Mouse (Mus musculus): ENCODE data around the gene Tdrd9. TPM values are rescaled to one million over a fixed set of nuclear protein-coding genes. Genes with fewer than 3 reads are reported as not detected.

The Tdrd9 gene
- polyA plus RNA-seq, 1 experiment from 2014 or later, result 0.97 TPM

GRCm38 (mm10) chr12:112108696-112109445, 137.5 kb downstream of the Tdrd9 start:
- H3K4me3 ChIP-seq (replicated peaks), result no peak overlapping the region
- no peak overlapping the region for H3K9ac ChIP-seq (replicated peaks)
- no peaks in the 10 kb centered on the region for H3K9me3 ChIP-seq
- H3K36me3 ChIP-seq, result no peaks in the 10 kb centered on the region
- H3K4me1 ChIP-seq (replicated peaks), result peaks cover 24% of the 10 kb centered on the region
- peaks cover 13% of the 10 kb centered on the region for H3K27me3 ChIP-seq
- ATAC-seq (ENCODE audit: insufficient number of reproducible peaks, insufficient read depth, low FRiP score, low TSS enrichment, low read depth), result no peak
- WGBS, result 80% methylated on average over 11 of the region's 11 CpGs
- H3K27ac ChIP-seq, result no peak overlapping the region
- no peak overlapping the region for H3K4me2 ChIP-seq

- Histone ChIP-seq H3K27me3 (peaks cover 9% of the 10 kb centered on the region; the same call in 1 of the 2 replicates), H3K27ac (no peak overlapping the region), H3K9me3 (no peaks in the 10 kb centered on the region), H3K4me3 (replicated peaks) (no peak overlapping the region), H3K9ac (replicated peaks) (no peak overlapping the region), H3K4me1 (replicated peaks) (peaks cover 24% of the 10 kb centered on the region), H3K36me3 (no peaks in the 10 kb centered on the region), H3K4me2 (no peak overlapping the region)
- WGBS, result 82% methylated on average over 9 of the region's 9 CpGs
- no peak for ATAC-seq (ENCODE audit: insufficient number of reproducible peaks, insufficient read depth, low FRiP score, low TSS enrichment, low read depth)
Observed at GRCm38 (mm10) chr12:112109701-112110100, 138.3 kb downstream of the Tdrd9 start.

- H3K9ac ChIP-seq (replicated peaks), result no peak overlapping the region
- peaks cover 23% of the 10 kb centered on the region for H3K4me1 ChIP-seq (replicated peaks)
- peaks cover 13% of the 10 kb centered on the region for H3K27me3 ChIP-seq
- H3K4me2 ChIP-seq, result no peak overlapping the region
- no peak overlapping the region for H3K4me3 ChIP-seq (replicated peaks)
- no peak overlapping the region for H3K27ac ChIP-seq
- H3K36me3 ChIP-seq, result no peaks in the 10 kb centered on the region
- 82% methylated on average over 5 of the region's 5 CpGs for WGBS
- ATAC-seq (ENCODE audit: insufficient number of reproducible peaks, insufficient read depth, low FRiP score, low TSS enrichment, low read depth), result no peak
- no peaks in the 10 kb centered on the region for H3K9me3 ChIP-seq
Observed at GRCm38 (mm10) chr12:112111323-112111722, 140.0 kb downstream of the Tdrd9 start.

- Histone ChIP-seq H3K36me3 (no peaks in the 10 kb centered on the region), H3K9me3 (no peaks in the 10 kb centered on the region), H3K27me3 (peaks cover 11% of the 10 kb centered on the region), H3K27ac (no peak overlapping the region), H3K4me3 (replicated peaks) (no peak overlapping the region), H3K4me1 (replicated peaks) (peaks cover 13% of the 10 kb centered on the region), H3K9ac (replicated peaks) (no peak overlapping the region), H3K4me2 (no peak overlapping the region)
- WGBS, result 91% methylated on average over 6 of the region's 6 CpGs
- ATAC-seq (ENCODE audit: insufficient number of reproducible peaks, insufficient read depth, low FRiP score, low TSS enrichment, low read depth), result no peak
Observed at GRCm38 (mm10) chr12:112112235-112112634, 140.9 kb downstream of the Tdrd9 start.

DNA sequence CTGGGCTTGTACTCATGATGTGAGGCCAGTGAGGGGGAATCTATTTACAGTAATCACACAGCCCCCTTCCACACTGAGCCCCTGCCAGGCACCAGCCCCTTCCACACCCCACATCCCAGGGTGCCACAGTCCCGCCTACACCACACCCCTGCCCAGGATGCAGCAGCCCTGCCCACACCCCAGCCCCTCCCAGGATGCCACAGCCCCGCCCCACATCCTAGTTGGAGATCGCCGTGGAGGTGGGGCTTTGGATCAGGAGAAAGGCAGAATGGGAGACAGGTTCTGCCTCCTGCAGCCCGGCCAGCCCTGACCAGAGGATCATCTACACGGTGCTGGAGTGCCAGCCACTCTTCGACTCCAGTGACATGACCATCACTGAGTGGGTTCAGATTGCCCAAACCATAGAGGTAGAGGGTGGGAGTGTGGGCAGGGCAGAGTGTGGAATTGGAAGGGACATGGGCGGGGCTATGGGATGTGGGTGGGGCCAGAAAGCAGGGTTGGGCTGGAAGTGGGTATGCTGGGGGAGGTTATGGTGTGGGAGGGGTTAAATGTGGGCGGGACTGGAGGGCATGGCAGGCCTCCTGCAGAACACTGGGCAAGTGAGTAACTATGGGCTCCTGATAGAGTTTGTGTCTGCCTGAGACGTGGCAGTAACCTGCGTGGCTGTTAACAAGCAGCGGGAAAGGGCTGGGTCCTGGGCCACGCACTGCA, 141.5 kb downstream of the Tdrd9 start:
- Histone ChIP-seq H3K4me3 (replicated peaks) (no peak overlapping the region), H3K9me3 (no peaks in the 10 kb centered on the region), H3K36me3 (no peaks in the 10 kb centered on the region), H3K27ac (no peak overlapping the region), H3K4me2 (no peak overlapping the region), H3K4me1 (replicated peaks) (peaks cover 12% of the 10 kb centered on the region), H3K27me3 (peaks cover 8% of the 10 kb centered on the region), H3K9ac (replicated peaks) (no peak overlapping the region)
- 18% methylated on average over 13 of the region's 13 CpGs for WGBS
- ATAC-seq (ENCODE audit: insufficient number of reproducible peaks, insufficient read depth, low FRiP score, low TSS enrichment, low read depth), result peak; percentile 60

- no peaks in the 10 kb centered on the region for H3K9me3 ChIP-seq
- peaks cover 12% of the 10 kb centered on the region for H3K4me1 ChIP-seq (replicated peaks)
- H3K4me3 ChIP-seq (replicated peaks), result no peak overlapping the region
- no peak for ATAC-seq (ENCODE audit: insufficient number of reproducible peaks, insufficient read depth, low FRiP score, low TSS enrichment, low read depth)
- WGBS, result 16% methylated on average over 7 of the region's 7 CpGs
- no peak overlapping the region for H3K27ac ChIP-seq
- no peaks in the 10 kb centered on the region for H3K36me3 ChIP-seq
- no peak overlapping the region for H3K4me2 ChIP-seq
- H3K27me3 ChIP-seq, result peaks cover 11% of the 10 kb centered on the region
- no peak overlapping the region for H3K9ac ChIP-seq (replicated peaks)
Observed at GRCm38 (mm10) chr12:112113710-112114109, 142.4 kb downstream of the Tdrd9 start.

DNA sequence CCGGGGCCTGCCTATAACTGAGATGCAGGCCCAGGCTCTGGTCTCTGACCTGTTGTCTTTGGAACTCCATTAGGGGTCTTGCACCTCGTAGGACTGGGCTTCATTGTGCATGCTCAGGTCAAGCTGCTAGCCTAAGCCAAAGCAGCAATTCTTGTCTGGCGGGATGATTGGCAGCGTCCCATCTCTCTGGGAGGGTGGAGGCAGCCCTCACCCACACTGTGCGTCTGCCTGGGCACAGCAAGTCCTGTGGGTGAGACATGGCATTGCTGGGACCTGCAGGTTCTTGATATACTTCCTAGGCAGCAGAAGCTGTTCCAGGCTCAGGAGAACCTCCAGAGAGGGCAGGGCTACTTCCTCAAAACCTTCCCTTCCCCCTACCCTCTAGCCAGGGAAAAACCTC, 145.6 kb downstream of the Tdrd9 start:
- peaks cover 11% of the 10 kb centered on the region for H3K27me3 ChIP-seq
- no peak overlapping the region for H3K9ac ChIP-seq (replicated peaks)
- no peak overlapping the region for H3K4me3 ChIP-seq (replicated peaks)
- no peak overlapping the region for H3K4me2 ChIP-seq
- no peak for ATAC-seq (ENCODE audit: insufficient number of reproducible peaks, insufficient read depth, low FRiP score, low TSS enrichment, low read depth)
- no peaks in the 10 kb centered on the region for H3K9me3 ChIP-seq
- H3K4me1 ChIP-seq (replicated peaks), result peaks cover 12% of the 10 kb centered on the region
- no peak overlapping the region for H3K27ac ChIP-seq
- 79% methylated on average over 5 of the region's 5 CpGs for WGBS
- H3K36me3 ChIP-seq, result no peaks in the 10 kb centered on the region

- H3K4me3 ChIP-seq (replicated peaks), result no peak overlapping the region
- H3K36me3 ChIP-seq, result no peaks in the 10 kb centered on the region
- no peak for ATAC-seq (ENCODE audit: insufficient number of reproducible peaks, insufficient read depth, low FRiP score, low TSS enrichment, low read depth)
- WGBS, result 79% methylated on average over 7 of the region's 7 CpGs
- H3K9ac ChIP-seq (replicated peaks), result no peak overlapping the region
- H3K9me3 ChIP-seq, result no peaks in the 10 kb centered on the region
- no peak overlapping the region for H3K4me2 ChIP-seq
- H3K4me1 ChIP-seq (replicated peaks), result peaks cover 9% of the 10 kb centered on the region
- peaks cover 11% of the 10 kb centered on the region for H3K27me3 ChIP-seq
- no peak overlapping the region for H3K27ac ChIP-seq
Observed at GRCm38 (mm10) chr12:112117649-112118048, 146.3 kb downstream of the Tdrd9 start.

Small RNA genes lying within 50 kb of the gene (microRNA-seq; reads per million reads assigned to microRNA genes)
- not detected for gene Mir3073a
- not detected for gene Mir3073b

Other genes with a start within 250 kb of the Tdrd9 start
- gene Klc1, start 212.7 kb upstream of the Tdrd9 start, polyA plus RNA-seq (2016; fragmentation: Nextera tagmentation; extraction: Ambion mirVana), result 114 and 121 TPM in 2 replicates
- 8.0 and 10.2 TPM in 2 replicates for gene Xrcc3, start 157.7 kb upstream of the Tdrd9 start, polyA plus RNA-seq (2016; fragmentation: Nextera tagmentation; extraction: Ambion mirVana)
- 86.0 and 88.6 TPM in 2 replicates for gene Zfyve21, start 157.4 kb upstream of the Tdrd9 start, polyA plus RNA-seq (2016; fragmentation: Nextera tagmentation; extraction: Ambion mirVana)
- gene Ppp1r13b, start 63.4 kb upstream of the Tdrd9 start, polyA plus RNA-seq (2016; fragmentation: Nextera tagmentation; extraction: Ambion mirVana), result 11.5 and 13.0 TPM in 2 replicates
- gene Atp5mpl, start 4.6 kb upstream of the Tdrd9 start, polyA plus RNA-seq (2016; fragmentation: Nextera tagmentation; extraction: Ambion mirVana), result 648 and 683 TPM in 2 replicates
- not detected in 2 replicates for gene Rd3l, start 9.8 kb downstream of the Tdrd9 start, polyA plus RNA-seq (2016; fragmentation: Nextera tagmentation; extraction: Ambion mirVana)
- 3.1 and 3.4 TPM in 2 replicates for gene Aspg, start 135.1 kb downstream of the Tdrd9 start, polyA plus RNA-seq (2016; fragmentation: Nextera tagmentation; extraction: Ambion mirVana)
- gene Kif26a, start 174.6 kb downstream of the Tdrd9 start, polyA plus RNA-seq (2016; fragmentation: Nextera tagmentation; extraction: Ambion mirVana), result 6.6 and 6.7 TPM in 2 replicates